Mouse (Mus musculus) layer of hippocampus, postnatal 25 days (tissue): Measurements from ENCODE around the gene Tapbp. TPM values are rescaled to one million over a fixed set of nuclear protein-coding genes. Genes with fewer than 3 reads are reported as not detected.
"Not testable (repeated sequence)": the region's sequence is repeated elsewhere in the genome, so short reads cannot be mapped to it uniquely, and the experiment has no call there.

Experiments used
- DNase-seq, 2 experiments: peaks; one replicate each; pipeline ENCODE4 v3.0.0; 2022; ENCODE audit warnings: mixed read lengths in 2 of 2, low spot score in 1 of 2; ENCODE audit errors: extremely low spot score in 1 of 2
- total RNA-seq, 2 experiments: library from RNA; stranded (reverse); gene quantifications; 2 replicates each; pipeline ENCODE4 v1.2.3; 2021

Tapbp gene
- total RNA-seq, 2 experiments from 2014 or later: 36.2 to 37.0 TPM

DNA sequence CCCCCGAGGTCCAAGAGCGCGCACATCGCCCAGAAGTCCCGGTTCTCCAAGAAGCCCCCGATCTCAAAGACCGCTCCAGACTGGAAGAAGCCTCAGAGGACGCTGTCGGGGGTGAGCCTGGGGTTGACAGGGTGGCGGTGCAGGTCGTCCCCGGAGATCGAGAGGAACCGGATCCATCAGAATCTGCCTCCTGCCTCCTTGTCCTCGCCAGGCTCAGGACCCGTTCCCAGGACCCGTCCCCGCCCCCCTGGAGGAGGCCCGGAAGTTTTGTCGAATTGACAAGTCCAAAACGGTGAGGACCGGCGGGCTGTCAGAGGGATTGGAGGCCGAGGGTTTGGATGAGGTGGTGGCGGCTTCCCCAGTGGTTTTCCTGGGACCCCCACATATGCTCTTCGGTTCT lies 25.3 kb downstream of the Tapbp start:
- DNase-seq: no peak

DNA sequence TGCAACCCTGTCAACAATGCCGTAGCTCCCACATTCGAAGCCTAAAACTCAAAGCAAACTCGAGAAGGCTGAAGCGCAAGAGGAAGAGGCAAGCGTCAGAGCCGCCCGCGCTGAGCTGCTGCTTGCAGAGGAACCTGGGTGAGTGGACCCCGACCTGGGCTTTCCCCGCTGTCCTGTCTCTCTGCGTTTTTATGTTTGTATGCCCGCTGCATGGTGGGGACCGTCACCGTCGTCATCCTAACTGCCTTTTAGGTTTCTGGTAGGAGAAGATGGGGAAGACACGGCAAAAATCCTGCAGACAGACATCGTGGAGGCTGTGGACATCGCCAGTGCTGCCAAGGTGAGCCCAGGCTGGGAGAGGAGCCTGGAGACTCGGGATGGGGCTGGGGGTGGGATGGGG lies 25.7 kb downstream of the Tapbp start:
- no peak for DNase-seq

- no peak for DNase-seq
These were observed 27.8 kb downstream of the Tapbp start for GRCm38 (mm10) chr17:33943454-33943853.

GRCm38 (mm10) chr17:33947430-33948089 lies 31.9 kb downstream of the Tapbp start:
- no peak for DNase-seq

DNA sequence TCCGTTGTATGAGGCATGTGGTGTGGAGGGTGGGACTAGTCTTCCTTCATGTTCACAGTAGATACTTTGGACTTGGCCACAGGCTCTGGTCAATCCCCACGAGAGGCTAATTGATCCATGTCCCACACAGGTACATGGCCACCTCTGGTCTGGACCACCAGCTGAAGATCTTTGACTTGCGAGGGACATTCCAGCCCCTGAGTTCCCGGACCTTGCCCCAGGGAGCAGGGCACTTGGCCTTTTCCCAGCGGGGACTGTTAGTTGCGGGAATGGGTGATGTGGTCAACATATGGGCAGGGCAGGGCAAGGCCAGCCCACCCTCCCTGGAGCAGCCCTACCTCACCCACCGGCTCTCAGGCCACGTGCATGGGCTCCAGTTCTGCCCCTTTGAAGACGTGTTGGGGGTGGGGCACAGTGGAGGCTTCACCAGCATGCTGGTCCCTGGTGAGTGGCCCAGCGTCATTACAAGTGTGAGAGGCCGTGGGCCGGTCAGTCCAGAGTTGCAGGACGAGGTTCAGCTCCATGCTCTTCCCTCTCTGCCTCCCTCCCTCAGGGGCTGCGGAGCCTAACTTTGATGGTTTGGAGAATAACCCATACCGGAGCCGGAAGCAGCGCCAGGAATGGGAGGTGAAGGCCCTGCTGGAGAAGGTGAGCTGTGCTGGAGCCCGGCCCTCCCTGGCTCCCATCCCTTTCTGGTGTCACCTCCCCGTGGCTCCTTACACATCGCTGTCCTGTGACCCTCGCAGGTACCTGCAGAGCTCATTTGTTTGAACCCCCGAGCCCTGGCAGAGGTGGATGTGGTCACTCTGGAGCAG lies 32.6 kb downstream of the Tapbp start:
- no peak for DNase-seq

- no peak for DNase-seq
These were observed 33.3 kb downstream of the Tapbp start for GRCm38 (mm10) chr17:33948905-33949537.

DNA sequence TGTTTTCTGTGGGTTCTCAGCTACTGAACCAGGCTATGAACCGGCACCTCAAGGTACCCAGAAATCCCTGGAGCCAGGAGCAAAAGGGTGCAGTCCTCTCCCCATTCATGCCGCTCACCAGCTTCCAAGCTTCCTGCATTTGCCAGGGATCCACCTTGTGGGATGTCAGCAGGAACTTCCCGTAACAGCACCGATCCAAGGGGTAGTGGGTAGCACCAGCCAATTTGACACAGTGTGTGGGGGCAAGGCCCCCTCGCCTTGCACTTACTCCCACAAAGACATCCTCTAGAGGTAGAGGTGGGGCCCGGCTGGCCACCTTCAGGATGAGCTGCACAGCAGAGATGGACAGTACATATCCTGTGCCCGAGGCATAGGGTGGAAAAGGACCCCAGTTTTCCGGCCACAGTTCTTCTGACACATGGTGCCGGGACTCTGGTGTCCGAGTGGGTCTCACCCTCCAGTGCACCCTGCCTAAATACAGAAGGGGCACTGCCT lies 34.5 kb downstream of the Tapbp start:
- DNase-seq: no peak

GRCm38 (mm10) chr17:33951021-33951946 lies 35.6 kb downstream of the Tapbp start, which contains the start of gene B3galt4:
B3galt4 (minus strand) TSS chr17:33951488.
- DNase-seq: peak; percentile 63 to 71

- DNase-seq: not testable (repeated sequence)
These were observed 36.3 kb downstream of the Tapbp start for GRCm38 (mm10) chr17:33952015-33952414.

DNA sequence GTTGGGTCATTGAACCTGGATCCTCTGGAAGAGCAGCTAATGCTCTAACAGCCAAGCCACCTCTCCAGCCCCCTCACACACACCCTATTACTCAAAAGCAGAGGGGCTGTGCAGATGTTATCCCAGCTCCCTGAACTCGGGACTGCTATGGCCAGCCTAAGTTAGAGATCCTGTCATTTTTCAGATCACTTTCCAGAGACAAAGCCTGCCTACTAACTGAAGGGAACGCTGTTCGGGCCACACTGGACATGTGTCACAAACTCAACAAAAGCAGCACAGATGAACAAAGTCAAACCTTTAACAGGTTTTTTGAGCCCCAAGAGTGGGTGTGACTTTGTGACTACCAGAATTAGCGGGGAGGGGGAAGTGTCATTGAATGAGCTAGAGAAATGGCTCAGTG lies 37.2 kb downstream of the Tapbp start:
- no peak for DNase-seq

- DNase-seq: no peak
These were observed 37.6 kb downstream of the Tapbp start for GRCm38 (mm10) chr17:33953310-33953709.

DNA sequence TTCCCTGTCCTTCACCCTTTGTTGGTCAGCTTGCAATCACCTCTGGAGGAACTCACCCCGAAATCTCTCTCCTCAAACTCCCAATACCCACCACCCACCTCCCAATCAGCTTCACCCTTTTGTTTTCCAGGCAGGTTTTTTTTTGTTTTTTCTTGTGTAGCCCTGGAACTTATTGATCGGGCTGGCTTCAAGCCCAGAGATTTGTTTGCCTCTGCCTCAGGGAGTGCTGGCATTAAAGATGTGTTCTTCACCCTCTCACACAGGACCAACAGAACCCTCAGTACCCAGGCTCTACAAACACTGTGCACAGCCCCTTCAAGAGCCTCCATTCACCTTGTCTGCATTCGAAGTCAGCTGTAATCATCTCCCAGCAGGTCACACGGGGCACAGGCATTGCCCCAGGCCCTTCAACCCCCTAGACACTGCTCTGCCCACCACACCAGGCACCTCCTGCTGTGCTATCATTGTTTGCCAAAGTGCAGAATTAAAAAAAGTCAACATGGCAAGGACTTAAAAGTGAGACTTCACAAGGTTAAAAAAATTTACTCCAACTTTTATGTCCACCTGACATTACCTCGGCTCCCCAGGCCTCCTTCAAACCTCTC lies 38.4 kb downstream of the Tapbp start:
- DNase-seq: no peak

DNA sequence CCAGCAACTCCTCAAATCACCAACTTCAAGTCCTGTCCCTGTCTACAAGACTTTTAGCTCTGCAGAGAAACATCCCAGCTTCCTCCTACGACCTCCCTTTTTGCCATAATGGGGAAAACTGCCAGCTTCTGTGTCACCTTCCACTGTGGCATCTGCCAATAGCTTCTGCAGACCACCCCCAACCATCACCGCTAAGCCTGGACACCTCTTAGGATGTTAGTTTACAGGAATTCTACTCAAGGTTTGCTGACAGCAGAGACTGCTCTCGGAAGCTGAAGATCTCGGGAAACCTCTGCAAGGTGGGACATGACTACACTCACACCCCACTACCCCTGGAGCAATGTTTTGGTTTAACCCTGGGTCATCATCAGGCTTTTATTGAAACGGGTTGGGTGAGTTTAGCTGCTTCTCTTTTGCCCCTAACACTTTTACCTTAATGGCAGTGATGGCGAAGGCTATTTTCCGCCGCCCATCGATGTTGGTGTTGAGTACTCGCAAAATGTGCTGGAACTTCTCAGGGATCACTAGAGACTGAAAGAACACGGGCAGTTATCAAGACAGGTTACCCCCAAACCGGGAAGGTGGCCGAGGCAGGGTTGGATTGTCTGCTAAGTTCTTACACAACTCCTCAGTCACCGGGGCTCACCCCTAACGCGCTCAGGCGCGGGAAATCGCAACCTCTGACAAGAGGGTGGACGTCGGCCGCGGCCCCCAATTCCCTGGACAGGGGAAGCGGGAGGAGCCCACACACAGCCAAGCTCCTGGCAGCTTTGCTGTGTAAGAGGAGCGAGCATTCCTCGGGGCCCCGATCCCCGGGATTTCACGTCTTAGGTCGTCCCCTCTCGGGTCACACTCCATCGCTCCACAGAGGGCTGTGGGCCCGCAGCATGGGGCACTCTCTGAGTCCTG lies 39.2 kb downstream of the Tapbp start:
- DNase-seq: no peak

DNA sequence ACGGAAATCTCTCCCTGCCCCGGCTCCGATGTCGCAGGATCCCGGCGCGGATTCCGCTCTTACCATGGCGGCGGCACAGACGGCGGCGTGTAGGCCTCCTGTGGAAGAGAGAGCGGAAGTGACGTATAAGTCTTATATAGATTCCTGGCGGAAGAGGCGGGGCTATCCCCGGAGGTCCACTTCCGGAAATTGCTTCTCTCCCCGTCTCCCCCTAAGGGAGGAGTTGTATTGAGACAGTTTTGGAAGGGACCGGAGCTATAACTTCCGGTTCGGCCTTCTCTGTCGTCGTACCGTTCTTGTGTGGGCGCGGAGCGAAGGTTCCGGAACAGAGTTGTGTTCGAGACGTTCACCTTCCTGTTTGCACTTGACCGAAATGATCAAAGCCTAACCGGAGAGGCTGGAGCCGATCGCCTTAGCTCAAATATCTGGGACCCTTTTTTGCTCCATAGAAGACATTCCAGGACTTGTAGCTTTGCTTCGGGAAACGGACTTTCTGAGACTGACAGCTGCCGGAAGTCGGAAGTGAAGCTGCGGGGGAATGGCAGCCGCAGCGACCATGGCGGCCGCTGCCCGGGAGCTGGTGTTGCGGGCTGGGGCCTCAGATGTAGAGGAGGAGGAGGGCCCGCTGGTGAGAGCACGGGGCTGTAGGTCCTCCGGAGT lies 40.0 kb downstream of the Tapbp start, which contains the start of the genes Vps52 and Rps18:
Gene Vps52 (plus strand): TSS at position 258 of the 660 bp plus-strand sequence.
Gene Rps18 (minus strand): TSS at position 447 of the 660 bp plus-strand sequence.
- DNase-seq: peak; percentile 91

GRCm38 (mm10) chr17:33956336-33956735 lies 40.6 kb downstream of the Tapbp start:
- DNase-seq: no peak

GRCm38 (mm10) chr17:33957493-33957892 lies 41.8 kb downstream of the Tapbp start:
- no peak for DNase-seq

- no peak for DNase-seq
These were observed 42.8 kb downstream of the Tapbp start for GRCm38 (mm10) chr17:33958451-33958850.

DNA sequence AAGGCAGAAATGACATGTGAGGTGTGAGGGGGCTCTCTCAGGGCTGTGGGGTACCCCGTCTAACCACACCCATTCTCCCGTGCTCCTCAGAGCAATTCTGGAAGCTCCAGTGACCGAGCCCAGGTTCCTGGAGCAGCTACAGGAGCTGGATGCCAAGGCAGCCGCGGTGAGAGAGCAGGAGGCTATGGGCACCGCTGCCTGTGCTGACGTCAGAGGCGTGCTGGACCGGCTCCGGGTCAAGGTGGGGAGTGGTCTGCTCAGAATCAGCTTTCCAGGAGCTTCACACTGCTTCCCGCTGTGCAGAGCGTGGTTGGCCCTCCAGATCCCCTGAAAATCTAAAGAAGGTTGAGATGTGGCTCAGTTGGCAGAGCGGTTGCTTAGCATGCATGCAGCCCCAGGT lies 43.4 kb downstream of the Tapbp start:
- no peak for DNase-seq
